Mouse (Mus musculus): ENCODE measurements around the gene Cep83. TPM values are rescaled to one million over a fixed set of nuclear protein-coding genes. Genes with fewer than 3 reads are reported as not detected.
A peak's percentile ranks its signal among the peaks of the same experiment; 100 is the strongest.

Cep83 gene
- polyA plus RNA-seq, 1 experiment from 2014 or later, result 20.7 TPM

GRCm38 (mm10) chr10:94827890-94828733 lies 139.7 kb downstream of the Cep83 start:
- 83% methylated on average over 14 of the region's 14 CpGs for WGBS (ENCODE audit: insufficient replicate concordance)
- Histone ChIP-seq H3K9ac (ENCODE audit: low read depth, low read length) (no peak overlapping the region), H3K4me1 (ENCODE audit: control insufficient read depth, insufficient read depth, low read length) (peaks cover 13% of the 10 kb centered on the region; the same call in 1 of the 2 replicates), H3K4me3 (ENCODE audit: low read depth, low read length) (no peak overlapping the region), H3K27ac (ENCODE audit: low read depth, low read length) (no peak overlapping the region), H3K4me2 (no peak overlapping the region), H3K36me3 (ENCODE audit: control insufficient read depth, insufficient read depth, low read length) (no peaks in the 10 kb centered on the region), H3K9me3 (replicated peaks; ENCODE audit: control insufficient read depth, low read length) (no peaks in the 10 kb centered on the region), H3K27me3 (ENCODE audit: control insufficient read depth, insufficient read depth, low read length) (no peaks in the 10 kb centered on the region)
- ATAC-seq (replicated peaks; ENCODE audit: insufficient number of reproducible peaks, low FRiP score, low TSS enrichment), result no peak

GRCm38 (mm10) chr10:94828734-94829230 lies 140.3 kb downstream of the Cep83 start:
- no peak for ATAC-seq (replicated peaks; ENCODE audit: insufficient number of reproducible peaks, low FRiP score, low TSS enrichment)
- WGBS (ENCODE audit: insufficient replicate concordance), result 84% methylated on average over 7 of the region's 7 CpGs
- Histone ChIP-seq H3K4me2 (no peak overlapping the region), H3K27me3 (ENCODE audit: control insufficient read depth, insufficient read depth, low read length) (no peaks in the 10 kb centered on the region), H3K9me3 (replicated peaks; ENCODE audit: control insufficient read depth, low read length) (no peaks in the 10 kb centered on the region), H3K4me1 (ENCODE audit: control insufficient read depth, insufficient read depth, low read length) (peaks cover 11% of the 10 kb centered on the region; the same call in 1 of the 2 replicates), H3K4me3 (ENCODE audit: low read depth, low read length) (no peak overlapping the region), H3K36me3 (ENCODE audit: control insufficient read depth, insufficient read depth, low read length) (no peaks in the 10 kb centered on the region), H3K27ac (ENCODE audit: low read depth, low read length) (no peak overlapping the region), H3K9ac (ENCODE audit: low read depth, low read length) (no peak overlapping the region)

- Histone ChIP-seq H3K9ac (ENCODE audit: low read depth, low read length) (no peak overlapping the region), H3K27ac (ENCODE audit: low read depth, low read length) (peak overlapping the region; percentile 57), H3K4me1 (ENCODE audit: control insufficient read depth, insufficient read depth, low read length) (peaks cover 11% of the 10 kb centered on the region; the same call in 1 of the 2 replicates), H3K36me3 (ENCODE audit: control insufficient read depth, insufficient read depth, low read length) (no peaks in the 10 kb centered on the region), H3K9me3 (replicated peaks; ENCODE audit: control insufficient read depth, low read length) (no peaks in the 10 kb centered on the region), H3K4me3 (ENCODE audit: low read depth, low read length) (no peak overlapping the region), H3K27me3 (ENCODE audit: control insufficient read depth, insufficient read depth, low read length) (no peaks in the 10 kb centered on the region), H3K4me2 (no peak overlapping the region)
- WGBS (ENCODE audit: insufficient replicate concordance), result 53% methylated on average over 6 of the region's 6 CpGs
- ATAC-seq (replicated peaks; ENCODE audit: insufficient number of reproducible peaks, low FRiP score, low TSS enrichment), result no peak
Observed at GRCm38 (mm10) chr10:94829407-94829806, 141.0 kb downstream of the Cep83 start.

- Histone ChIP-seq H3K4me1 (ENCODE audit: control insufficient read depth, insufficient read depth, low read length) (no peaks in the 10 kb centered on the region), H3K9ac (ENCODE audit: low read depth, low read length) (no peak overlapping the region), H3K4me3 (ENCODE audit: low read depth, low read length) (no peak overlapping the region), H3K9me3 (replicated peaks; ENCODE audit: control insufficient read depth, low read length) (no peaks in the 10 kb centered on the region), H3K27ac (ENCODE audit: low read depth, low read length) (no peak overlapping the region), H3K36me3 (ENCODE audit: control insufficient read depth, insufficient read depth, low read length) (no peaks in the 10 kb centered on the region), H3K4me2 (no peak overlapping the region), H3K27me3 (ENCODE audit: control insufficient read depth, insufficient read depth, low read length) (no peaks in the 10 kb centered on the region)
- no peak for ATAC-seq (replicated peaks; ENCODE audit: insufficient number of reproducible peaks, low FRiP score, low TSS enrichment)
- 39% methylated on average over 9 of the region's 9 CpGs for WGBS (ENCODE audit: insufficient replicate concordance)
Observed at GRCm38 (mm10) chr10:94835874-94836273, 147.4 kb downstream of the Cep83 start.

Data from heart, embryonic 11.5 days (tissue).